Mouse (Mus musculus) R1 (cell line): ENCODE measurements around the gene Inpp4a.

Source experiments
- DNase-seq: peaks from one replicate; pipeline ENCODE4 v3.0.0-alpha.2; 2018; ENCODE audit warnings: low read depth, low spot score

Inpp4a gene

DNA sequence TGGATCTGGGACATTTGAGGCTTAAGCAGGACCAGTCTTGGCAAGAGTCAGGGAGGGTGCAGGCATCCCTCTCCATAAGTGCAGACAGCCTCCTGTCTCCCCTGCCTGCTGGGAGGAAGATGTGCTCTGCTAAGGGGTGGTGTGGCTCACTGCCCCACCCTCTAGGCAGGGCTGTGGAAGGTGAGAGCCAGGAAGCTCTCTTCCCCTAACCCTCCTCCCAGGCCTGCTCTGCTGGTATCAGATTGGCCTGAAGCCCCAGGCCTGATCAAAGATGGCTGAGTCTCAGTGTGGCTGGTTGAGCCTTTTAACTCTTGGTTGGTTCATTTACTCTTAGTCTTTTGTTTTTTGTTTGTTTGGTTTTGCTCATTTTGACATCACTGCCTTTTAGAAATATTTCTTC, 110.0 kb downstream of the Inpp4a start:
- peak; percentile 50 for DNase-seq

DNA sequence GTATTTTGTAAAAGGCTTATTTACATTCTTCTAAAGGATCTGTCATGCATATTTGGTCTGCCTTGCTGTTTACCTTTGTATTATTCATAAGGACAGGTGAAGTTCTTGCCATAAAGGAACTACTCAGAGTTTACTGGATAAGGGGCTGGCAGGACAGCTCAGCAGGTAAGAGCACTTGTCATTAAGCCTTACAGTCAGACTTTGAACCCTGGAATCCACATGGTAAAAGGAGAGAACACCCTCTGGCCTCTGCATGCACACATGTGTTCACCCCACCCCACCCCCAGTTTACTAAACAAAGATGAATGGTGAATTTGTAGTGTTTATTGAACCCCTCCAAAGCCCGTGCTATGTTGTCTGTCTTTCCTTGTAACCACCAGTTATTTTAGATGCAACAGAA, 115.7 kb downstream of the Inpp4a start:
- no peak for DNase-seq

DNA sequence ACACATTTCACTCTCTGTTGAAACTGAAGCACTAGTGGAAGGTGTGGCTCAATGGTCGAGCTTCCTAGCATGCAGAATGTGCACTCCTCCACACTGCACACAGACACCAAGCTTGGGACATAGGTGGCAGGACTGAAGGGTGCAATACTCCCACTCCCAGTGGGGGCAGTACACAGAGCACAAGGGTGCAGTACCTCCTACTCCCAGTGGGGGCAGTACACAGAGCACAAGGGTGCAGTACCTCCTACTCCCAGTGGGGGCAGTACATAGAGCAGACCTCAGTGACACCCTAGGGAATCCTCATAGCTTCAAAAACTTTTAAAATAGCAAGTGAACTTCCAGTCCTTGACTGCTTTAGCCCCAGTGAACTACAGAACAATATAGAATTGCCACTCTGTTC, 119.8 kb downstream of the Inpp4a start:
- DNase-seq: peak; percentile 76

DNA sequence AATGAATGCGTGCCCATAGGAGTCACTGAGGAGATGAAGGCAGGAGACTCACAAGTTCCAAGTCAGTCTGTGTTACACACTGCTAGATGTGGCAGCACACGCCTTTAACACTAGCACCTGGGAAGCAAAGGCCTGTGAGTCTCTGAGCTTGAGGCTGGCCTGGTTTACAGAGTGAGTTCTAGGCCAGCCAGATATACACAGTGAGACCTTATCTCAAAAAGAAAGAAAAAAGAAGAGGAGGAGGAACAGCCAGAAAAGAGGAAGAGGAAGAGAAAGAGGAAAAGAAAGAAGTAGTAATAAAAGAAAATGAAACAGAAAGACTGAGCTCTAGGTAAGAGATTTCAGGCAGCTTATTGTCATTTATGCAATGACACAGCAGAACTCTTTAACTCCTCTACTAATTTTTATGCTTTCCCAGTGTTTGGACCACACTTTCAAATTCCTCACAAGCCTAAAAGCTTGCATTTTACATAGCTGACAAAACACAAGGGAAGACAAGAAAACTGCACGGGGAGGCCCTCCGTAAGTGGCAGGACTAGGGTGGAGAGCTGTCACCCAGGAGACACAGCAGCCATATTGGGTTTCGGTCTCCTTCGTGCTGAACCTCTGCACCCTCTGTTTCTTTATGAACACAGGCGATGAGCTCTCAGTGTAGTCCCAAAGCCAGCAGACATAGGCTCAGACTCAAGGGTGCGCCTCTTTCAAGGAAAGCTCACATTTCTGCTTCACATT, 127.6 kb downstream of the Inpp4a start:
- no peak for DNase-seq

DNA sequence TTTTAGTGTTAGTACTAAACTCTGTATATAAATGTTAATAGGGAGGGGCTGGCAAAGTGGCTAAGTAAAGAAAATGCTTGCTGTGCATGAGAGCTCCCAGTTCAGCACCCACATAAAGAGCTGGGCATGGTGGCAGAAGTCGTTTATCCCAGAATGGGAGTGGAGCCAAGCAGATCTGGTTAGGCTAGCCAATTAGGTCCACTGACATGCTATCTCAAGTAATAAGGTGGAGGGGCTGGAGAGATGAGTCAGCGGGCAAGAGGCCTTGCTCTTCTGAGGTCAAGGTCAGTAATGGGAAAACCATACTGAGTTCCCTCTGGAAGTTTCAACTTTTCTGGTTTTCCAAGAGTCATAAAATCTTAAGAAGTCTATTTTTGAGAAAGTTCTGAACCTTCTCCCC, 129.2 kb downstream of the Inpp4a start:
- DNase-seq: peak; percentile 13

DNA sequence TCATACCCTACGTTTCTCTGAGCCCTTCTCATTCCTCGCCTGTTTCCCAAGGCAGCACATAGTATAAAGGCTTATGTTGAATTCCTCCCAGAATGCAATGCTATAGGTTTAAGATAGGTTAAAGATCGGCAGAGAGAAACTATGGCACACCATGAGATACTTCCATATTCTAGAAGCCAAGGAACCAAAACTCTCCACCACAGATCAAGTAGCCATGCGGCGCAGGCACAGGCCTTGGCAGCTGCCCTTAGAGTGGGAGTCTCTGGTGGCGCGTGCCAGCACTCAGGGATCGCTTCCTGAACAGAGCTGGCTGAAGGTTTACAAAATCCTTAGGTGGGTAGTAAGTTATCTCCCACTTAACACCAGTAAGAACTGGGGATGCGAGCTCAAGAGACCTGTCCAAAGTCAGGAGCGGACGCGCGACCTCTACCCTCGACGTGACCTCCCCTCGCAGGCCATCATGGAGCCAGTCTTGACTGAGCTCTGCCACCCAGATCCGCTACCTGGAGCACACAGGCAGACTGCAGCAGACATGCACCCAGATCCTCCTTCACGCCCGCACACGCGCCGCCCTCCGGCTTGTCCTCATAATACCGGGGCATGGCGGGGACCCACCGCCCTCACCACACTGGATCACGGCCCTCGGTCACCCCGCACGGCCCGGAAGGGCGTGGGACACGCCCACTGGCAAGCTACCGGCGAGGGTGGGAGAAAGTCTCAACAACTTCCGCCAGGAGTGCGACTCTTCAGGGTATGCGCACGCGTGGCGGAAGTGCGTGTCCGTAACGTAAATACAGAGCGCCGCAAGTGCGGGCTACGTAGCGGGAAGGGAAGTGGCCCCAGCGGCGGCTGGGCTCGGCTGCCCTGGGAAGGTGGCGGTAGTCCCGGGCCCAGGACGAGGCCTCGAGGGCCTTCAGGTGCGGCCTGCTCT, 130.0 kb downstream of the Inpp4a start, which contains the start of the genes Coa5 and Unc50:
TSS of gene Coa5 (minus strand) at position 738 of the 931 bp plus-strand sequence.
TSS of gene Unc50 (plus strand) at position 774 of the 931 bp plus-strand sequence.
- DNase-seq: peak; percentile 97

DNA sequence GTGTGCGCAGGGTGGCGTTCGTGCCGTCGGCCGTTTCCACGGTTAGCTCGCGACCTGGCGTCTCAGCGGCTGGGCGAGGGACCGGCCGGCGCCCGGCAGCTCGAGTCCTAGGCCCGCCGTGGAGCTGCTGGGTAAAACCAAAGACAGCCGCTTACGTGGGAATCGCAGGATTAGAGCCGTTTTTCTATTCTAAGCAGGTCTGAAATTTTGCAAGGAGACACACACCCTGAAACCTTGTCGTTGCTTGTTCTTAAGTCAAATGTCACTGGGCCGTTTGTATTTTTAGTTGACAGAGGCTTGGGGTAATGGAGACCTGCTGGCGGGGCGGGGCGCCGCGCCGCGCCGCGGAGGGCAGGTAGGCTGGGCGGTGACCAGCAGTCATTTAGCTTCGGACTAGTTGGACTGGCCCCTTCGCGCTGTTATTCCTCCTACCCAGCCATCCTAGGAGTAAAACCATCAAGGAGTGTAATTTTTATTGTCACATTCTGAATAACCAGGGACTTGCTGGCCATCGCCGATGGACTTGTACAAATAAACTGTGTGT, 130.7 kb downstream of the Inpp4a start:
- no peak for DNase-seq

DNA sequence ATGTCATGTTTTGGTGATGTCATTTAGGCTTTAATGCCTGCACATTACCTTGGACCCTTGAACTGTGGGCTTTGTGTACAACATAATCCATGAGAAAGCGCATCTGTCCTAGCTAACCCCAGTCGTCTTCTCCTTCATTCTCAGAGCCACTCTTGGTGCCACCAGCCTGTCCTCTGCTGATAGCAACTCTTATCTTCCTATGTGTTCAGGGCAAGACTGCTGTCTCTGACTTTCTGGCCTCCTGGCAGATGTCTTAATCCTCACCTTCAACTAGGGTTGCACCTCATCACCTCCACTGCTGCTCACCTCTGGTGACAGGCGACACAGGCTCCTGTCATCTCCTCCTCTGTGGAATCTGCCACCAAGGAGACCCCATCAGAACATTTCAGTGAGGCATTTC, 136.8 kb downstream of the Inpp4a start:
- no peak for DNase-seq

DNA sequence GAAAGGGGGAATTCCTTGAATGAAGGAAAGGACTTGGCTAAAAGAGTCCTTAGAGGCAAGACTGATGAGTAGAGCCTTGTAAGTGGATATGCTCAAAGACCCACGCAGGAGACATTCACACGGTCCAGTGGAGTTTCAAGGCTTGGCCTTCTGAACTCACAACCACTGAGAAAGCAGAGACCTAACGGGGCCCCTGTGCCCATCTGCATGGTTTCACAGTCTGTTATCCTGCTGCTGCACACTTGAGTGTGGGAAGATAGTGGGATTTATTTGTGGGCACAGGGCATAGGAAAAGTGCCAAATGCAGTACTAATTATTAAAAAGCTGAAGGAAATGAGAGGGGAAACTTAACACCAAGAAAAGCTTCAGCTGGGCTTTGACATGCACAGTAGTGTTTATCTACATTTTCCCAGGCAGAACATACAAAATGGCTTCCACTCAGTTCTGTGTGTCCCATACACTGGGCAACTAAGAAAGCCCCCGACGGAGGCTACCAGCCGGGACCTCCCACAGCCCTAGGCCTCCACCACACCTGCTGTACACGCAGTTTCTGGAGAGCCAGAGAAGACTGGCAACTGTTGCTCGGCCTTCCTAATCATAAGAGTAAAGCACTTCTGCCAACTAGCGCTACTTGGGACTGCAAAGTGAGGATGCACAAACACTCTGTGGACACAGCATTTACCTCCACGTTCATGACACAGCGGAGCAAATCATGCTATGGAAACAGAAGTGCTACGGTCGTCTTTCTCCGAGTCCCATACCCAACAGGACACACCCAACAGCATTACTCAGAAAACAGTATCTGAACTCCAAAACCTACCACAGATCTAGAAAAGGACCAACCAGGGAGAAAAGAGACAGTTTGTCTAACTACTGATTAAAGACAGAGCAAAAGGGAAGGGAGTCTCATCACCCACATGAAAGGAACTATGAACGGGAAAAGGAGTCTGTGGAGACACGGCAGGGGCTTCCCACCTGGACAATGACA, 143.5 kb downstream of the Inpp4a start:
- no peak for DNase-seq

DNA sequence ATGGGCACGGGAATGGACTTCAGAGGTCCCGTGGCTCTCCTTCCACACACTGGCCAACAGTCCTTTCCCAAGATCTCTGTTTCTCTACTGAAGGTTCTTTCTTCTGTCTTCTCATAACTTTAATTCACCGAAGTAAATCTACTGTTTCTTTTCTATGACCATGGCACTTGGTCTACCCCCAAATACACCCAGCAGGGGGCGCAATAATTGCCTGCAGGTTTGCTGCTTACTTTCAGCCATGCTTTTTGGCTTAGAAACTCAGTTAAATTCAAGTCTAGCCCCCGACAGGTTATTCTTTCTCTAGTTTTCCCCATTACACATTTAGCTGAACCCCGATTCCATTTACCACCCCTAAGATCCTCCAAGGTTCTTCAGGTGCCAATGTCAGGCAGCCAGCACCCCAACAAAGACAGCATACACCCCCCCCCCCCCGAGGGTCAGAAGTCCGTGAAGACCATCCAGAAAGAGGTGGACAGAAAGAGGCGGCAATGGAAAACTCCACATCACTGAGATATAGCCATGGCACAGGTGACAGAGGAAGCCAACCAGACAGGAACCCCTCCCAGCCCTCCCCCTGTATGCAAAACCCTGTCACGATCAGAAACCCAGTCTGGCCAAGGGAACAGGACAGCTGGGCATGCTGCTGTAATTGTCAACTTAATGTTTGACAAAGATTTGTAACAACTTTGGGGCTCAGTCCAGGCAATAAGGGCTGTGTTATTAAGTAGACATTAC, 148.9 kb downstream of the Inpp4a start:
- DNase-seq: peak; percentile 63

DNA sequence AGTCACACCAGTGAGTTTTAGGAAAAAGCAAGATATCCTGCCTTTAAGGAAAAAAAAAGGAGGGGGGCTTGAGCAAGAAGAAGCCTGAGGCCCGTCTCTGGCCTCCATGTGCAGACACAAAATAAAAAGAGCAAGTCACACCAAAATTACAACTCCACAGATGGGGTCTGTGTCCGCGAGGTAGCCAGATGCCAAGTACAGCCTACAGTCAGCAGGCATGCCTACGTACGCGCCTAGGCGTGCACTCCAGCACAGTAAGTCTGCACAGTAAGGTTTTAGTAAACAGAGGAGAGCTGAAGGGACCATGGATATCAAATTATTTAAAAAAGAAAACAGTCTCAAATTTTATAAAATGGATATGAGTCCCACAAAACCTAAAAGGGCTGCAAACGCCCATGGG, 151.6 kb downstream of the Inpp4a start:
- no peak for DNase-seq

DNA sequence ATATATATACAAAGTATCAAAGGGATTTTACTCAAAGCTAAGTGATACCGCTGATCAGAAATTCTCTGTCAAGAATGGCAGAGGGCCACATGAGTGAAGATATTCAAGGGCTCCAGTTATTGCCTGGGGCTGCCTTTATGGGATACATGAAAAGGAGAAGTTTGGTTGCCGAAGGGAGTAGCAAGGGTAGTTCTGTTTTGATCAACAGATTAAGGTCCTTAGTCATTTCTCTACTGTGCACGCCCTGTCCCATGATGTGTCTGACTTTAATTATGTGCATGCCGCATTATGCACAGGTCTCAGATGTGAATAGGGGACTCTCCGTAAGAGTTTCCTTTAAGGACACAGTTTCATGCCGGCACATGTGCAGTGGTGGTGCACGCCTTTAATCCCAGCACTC, 157.9 kb downstream of the Inpp4a start:
- no peak for DNase-seq
